Mouse (Mus musculus) hindbrain, embryonic 10.5 days (tissue): Measurements from ENCODE around the gene Tagln2. TPM values are rescaled to one million over a fixed set of nuclear protein-coding genes. Genes with fewer than 3 reads are reported as not detected.

Source experiments
- DNase-seq: peaks from one replicate; pipeline ENCODE4 v3.0.0-alpha.2; 2017; ENCODE audit warnings: low spot score
- H3K27ac ChIP-seq: fragments of 300-500 bp; sonication (generic); 2 replicates; pipeline ENCODE4 v1.5.1; 2016; ENCODE audit warnings: mild to moderate bottlenecking, moderate library complexity
- H3K27me3 ChIP-seq: fragments of 300-500 bp; sonication (generic); 2 replicates; pipeline ENCODE4 v1.6.1; 2016; ENCODE audit warnings: mild to moderate bottlenecking; ENCODE audit not compliant: poor library complexity, insufficient read depth, severe bottlenecking
- H3K36me3 ChIP-seq: fragments of 300-500 bp; sonication (generic); 2 replicates; pipeline ENCODE4 v1.6.1; 2016; ENCODE audit warnings: mild to moderate bottlenecking, moderate library complexity
- H3K4me1 ChIP-seq: fragments of 300-500 bp; sonication (generic); replicated peaks from 2 replicates; pipeline ENCODE4 v1.6.1; 2016; ENCODE audit warnings: mild to moderate bottlenecking
- H3K4me3 ChIP-seq: fragments of 300-500 bp; sonication (generic); 2 replicates; pipeline ENCODE4 v1.5.1; 2016; ENCODE audit warnings: mild to moderate bottlenecking, moderate library complexity
- H3K9me3 ChIP-seq: fragments of 300-500 bp; sonication (generic); 2 replicates; pipeline ENCODE4 v1.6.1; 2016; ENCODE audit warnings: mild to moderate bottlenecking, moderate library complexity
- WGBS: fragments of 180-500 bp; shearing (Covaris S2); methylation state at CpG from one replicate; pipeline ENCODE4 v1.1.7; 2016; 5-methylcytosine and 5-hydroxymethylcytosine counted together
- polyA plus RNA-seq: library from polyadenylated mRNA; unstranded; fragments of >200 nt; fragmentation: Nextera tagmentation; extraction: Ambion mirVana; gene quantifications from 2 replicates; pipeline ENCODE4 v1.2.1, GENCODE M21; 2016

The Tagln2 gene
- polyA plus RNA-seq, 1 experiment from 2014 or later: 73.3 TPM

- no peak for DNase-seq
- no peak overlapping the region for H3K4me3 ChIP-seq
- whole genome bisulfite sequencing: 26% methylated on average over 13 of the region's 13 CpGs
- H3K27me3 ChIP-seq: peaks cover 27% of the 10 kb centered on the region
- H3K36me3 ChIP-seq: no peaks in the 10 kb centered on the region
- peaks cover 30% of the 10 kb centered on the region for H3K4me1 ChIP-seq
- H3K27ac ChIP-seq: 0 out of 2 replicates have a peak overlapping the region, but pooled peaks have one; percentile 12
- no peaks in the 10 kb centered on the region for H3K9me3 ChIP-seq
These were observed 10.7 kb downstream of the Tagln2 start for GRCm38 (mm10) chr1:172510421-172510972.

GRCm38 (mm10) chr1:172512962-172513361, 13.1 kb downstream of the Tagln2 start:
- H3K27ac ChIP-seq: peak overlapping the region; percentile 64
- DNase-seq: peak; percentile 41
- 25% methylated on average over 13 of the region's 13 CpGs for WGBS

GRCm38 (mm10) chr1:172513525-172514212, 13.8 kb downstream of the Tagln2 start:
- Histone ChIP-seq H3K9me3 (peaks cover 8% of the 10 kb centered on the region), H3K27me3 (peaks cover 10% of the 10 kb centered on the region; the same call in 1 of the 2 replicates), H3K4me1 (peaks cover 25% of the 10 kb centered on the region), H3K27ac (peak overlapping the region; percentile 64; the same call in 1 of the 2 replicates), H3K36me3 (no peaks in the 10 kb centered on the region), H3K4me3 (0 out of 2 replicates have a peak overlapping the region, but pooled peaks have one; percentile 24)
- 82% methylated on average over 17 of the region's 17 CpGs for WGBS
- DNase-seq: no peak

More at GRCm38 (mm10) chr1:172512962-172513361, 13.1 kb downstream of the Tagln2 start:
- H3K36me3 ChIP-seq: no peaks in the 10 kb centered on the region
- peaks cover 10% of the 10 kb centered on the region; the same call in 1 of the 2 replicates for H3K27me3 ChIP-seq
- H3K9me3 ChIP-seq: peaks cover 6% of the 10 kb centered on the region
- peak overlapping the region; percentile 24; the same call in 1 of the 2 replicates for H3K4me3 ChIP-seq
- H3K4me1 ChIP-seq: peaks cover 30% of the 10 kb centered on the region

GRCm38 (mm10) chr1:172514213-172514529, 14.3 kb downstream of the Tagln2 start:
- 82% methylated on average over 4 of the region's 4 CpGs for WGBS
- Histone ChIP-seq H3K27ac (0 out of 2 replicates have a peak overlapping the region, but pooled peaks have one; percentile 1), H3K4me3 (no peak overlapping the region), H3K27me3 (peaks cover 9% of the 10 kb centered on the region; the same call in 1 of the 2 replicates), H3K9me3 (peaks cover 8% of the 10 kb centered on the region), H3K36me3 (no peaks in the 10 kb centered on the region), H3K4me1 (peaks cover 23% of the 10 kb centered on the region)
- DNase-seq: no peak

- DNase-seq: no peak
- Histone ChIP-seq H3K4me1 (peaks cover 26% of the 10 kb centered on the region), H3K4me3 (no peak overlapping the region), H3K27ac (0 out of 2 replicates have a peak overlapping the region, but pooled peaks have one; percentile 1), H3K36me3 (no peaks in the 10 kb centered on the region), H3K9me3 (peaks cover 8% of the 10 kb centered on the region), H3K27me3 (peaks cover 9% of the 10 kb centered on the region; the same call in 1 of the 2 replicates)
- 78% methylated on average over 7 of the region's 7 CpGs for WGBS
These were observed 14.9 kb downstream of the Tagln2 start for GRCm38 (mm10) chr1:172514551-172515268.

- peaks cover 26% of the 10 kb centered on the region for H3K4me1 ChIP-seq
- H3K27me3 ChIP-seq: peaks cover 12% of the 10 kb centered on the region; the same call in 1 of the 2 replicates
- no peak for DNase-seq
- H3K27ac ChIP-seq: no peak overlapping the region
- 83% methylated on average over 1 of the region's 1 CpGs for WGBS
- no peak overlapping the region for H3K4me3 ChIP-seq
- peaks cover 8% of the 10 kb centered on the region for H3K9me3 ChIP-seq
- no peaks in the 10 kb centered on the region for H3K36me3 ChIP-seq
These were observed 15.5 kb downstream of the Tagln2 start for GRCm38 (mm10) chr1:172515396-172515795.

- no peak for DNase-seq
- Histone ChIP-seq H3K27me3 (peaks cover 13% of the 10 kb centered on the region; the same call in 1 of the 2 replicates), H3K4me3 (no peak overlapping the region), H3K36me3 (no peaks in the 10 kb centered on the region), H3K9me3 (peaks cover 8% of the 10 kb centered on the region), H3K4me1 (peaks cover 28% of the 10 kb centered on the region), H3K27ac (no peak overlapping the region)
- WGBS: 70% methylated on average over 4 of the region's 4 CpGs
These were observed 18.2 kb downstream of the Tagln2 start for GRCm38 (mm10) chr1:172518013-172518412.

- H3K27me3 ChIP-seq: peaks cover 13% of the 10 kb centered on the region; the same call in 1 of the 2 replicates
- no peak overlapping the region for H3K4me3 ChIP-seq
- H3K36me3 ChIP-seq: no peaks in the 10 kb centered on the region
- no peak for DNase-seq
- WGBS: 70% methylated on average over 6 of the region's 6 CpGs
- peaks cover 8% of the 10 kb centered on the region for H3K9me3 ChIP-seq
- no peak overlapping the region for H3K27ac ChIP-seq
- peaks cover 23% of the 10 kb centered on the region for H3K4me1 ChIP-seq
These were observed 19.8 kb downstream of the Tagln2 start for GRCm38 (mm10) chr1:172519644-172520043.

- 3% methylated on average over 28 of the region's 28 CpGs for WGBS
- Histone ChIP-seq H3K9me3 (peaks cover 8% of the 10 kb centered on the region), H3K36me3 (no peaks in the 10 kb centered on the region), H3K4me3 (peak within 1 kb of the TSS; percentile 47), H3K4me1 (peaks cover 34% of the 10 kb centered on the region), H3K27me3 (peaks cover 13% of the 10 kb centered on the region; the same call in 1 of the 2 replicates), H3K27ac (peak within 1 kb of the TSS; percentile 69)
- peak; percentile 93 for DNase-seq
These were observed 21.0 kb downstream of the Tagln2 start, which contains the start of gene Cfap45 for GRCm38 (mm10) chr1:172520576-172521440. Cfap45 (plus strand) TSS chr1:172520801.

GRCm38 (mm10) chr1:172522524-172522923, 22.7 kb downstream of the Tagln2 start:
- WGBS: 66% methylated on average over 7 of the region's 7 CpGs
- no peak for DNase-seq
- Histone ChIP-seq H3K36me3 (no peaks in the 10 kb centered on the region), H3K9me3 (peaks cover 6% of the 10 kb centered on the region), H3K4me1 (peaks cover 37% of the 10 kb centered on the region), H3K4me3 (no peak overlapping the region), H3K27me3 (peaks cover 20% of the 10 kb centered on the region), H3K27ac (no peak overlapping the region)

GRCm38 (mm10) chr1:172523699-172524101, 23.9 kb downstream of the Tagln2 start:
- Histone ChIP-seq H3K9me3 (no peaks in the 10 kb centered on the region), H3K36me3 (no peaks in the 10 kb centered on the region), H3K4me3 (no peak overlapping the region), H3K27me3 (peaks cover 22% of the 10 kb centered on the region), H3K4me1 (peaks cover 37% of the 10 kb centered on the region), H3K27ac (no peak overlapping the region)
- 76% methylated on average over 12 of the region's 12 CpGs for WGBS
- DNase-seq: no peak
